Mouse (Mus musculus) layer of hippocampus, adult 8-10 months (tissue): Measurements from ENCODE around the gene Nxpe4. TPM values are rescaled to one million over a fixed set of nuclear protein-coding genes. Genes with fewer than 3 reads are reported as not detected.
A peak's percentile ranks its signal among the peaks of the same experiment; 100 is the strongest.
"Not testable (repeated sequence)": the region's sequence is repeated elsewhere in the genome, so short reads cannot be mapped to it uniquely, and the experiment has no call there.

Experiments used
- DNase-seq, 2 experiments: peaks; one replicate each; pipeline ENCODE4 v3.0.0; 2022; ENCODE audit warnings: low spot score in 2 of 2
- total RNA-seq, 4 experiments: library from RNA; stranded (reverse); gene quantifications; 2 replicates each; pipeline ENCODE4 v1.2.4; 2022

Nxpe4 gene
- 10 to 100 TPM in 2 of 4 experiments, 1 to 10 TPM in 2; 7.3 to 11.4 (median 9.7) TPM for total RNA-seq

GRCm38 (mm10) chr9:48161505-48162192 is at the start of gene Nxpe4:
Gene Nxpe4, plus strand, starts transcription at chr9:48162023.
- peak; percentile 88 to 89 for DNase-seq

DNA sequence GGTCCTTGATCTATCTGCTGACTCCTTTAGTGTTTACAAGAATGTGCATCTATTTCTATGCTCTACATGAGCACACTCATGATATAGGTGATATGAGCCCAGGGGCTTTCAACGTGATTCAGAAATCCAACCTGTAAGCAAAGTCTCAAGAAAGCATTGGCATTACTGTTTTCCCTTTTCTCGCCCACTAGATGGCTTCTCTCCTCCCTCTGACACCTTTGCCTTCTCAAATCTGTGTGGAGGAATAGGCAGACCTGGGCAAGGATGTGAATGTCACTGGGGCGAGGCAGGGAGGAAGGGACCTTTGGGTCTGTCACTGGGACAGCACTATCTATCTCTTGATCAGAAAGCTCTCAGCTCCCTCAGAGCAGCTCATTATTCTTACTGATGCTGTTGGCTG is 35.0 kb upstream of the Nxpe4 start:
- no peak for DNase-seq

- no peak for DNase-seq
Observed at GRCm38 (mm10) chr9:48137507-48137906, 24.3 kb upstream of the Nxpe4 start.

- no peak for DNase-seq
Observed at GRCm38 (mm10) chr9:48140485-48141411, 21.1 kb upstream of the Nxpe4 start.

- no peak for DNase-seq
Observed at GRCm38 (mm10) chr9:48142646-48143045, 19.2 kb upstream of the Nxpe4 start.

DNA sequence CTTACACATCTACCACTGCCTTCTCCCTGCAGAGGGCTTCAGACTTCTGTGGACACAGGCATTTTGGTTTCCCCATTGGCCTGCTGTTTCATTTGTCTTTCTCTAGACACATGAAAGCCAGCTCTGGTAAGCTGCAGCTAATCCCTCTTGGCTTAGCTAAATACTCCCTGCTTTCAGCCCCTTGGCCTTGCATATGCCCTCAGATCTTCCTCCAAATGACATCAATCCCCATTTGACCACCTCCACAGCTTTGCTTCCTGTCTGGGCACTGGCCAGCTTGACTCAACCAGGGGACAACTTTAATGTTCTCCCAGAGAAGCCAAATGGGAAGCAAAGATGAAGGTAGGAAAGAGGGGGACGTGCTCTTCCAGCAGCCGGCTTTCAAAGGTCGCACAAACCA is 15.1 kb upstream of the Nxpe4 start:
- DNase-seq = no peak

- DNase-seq = not testable (repeated sequence)
Observed at GRCm38 (mm10) chr9:48166531-48166930, 4.7 kb downstream of the Nxpe4 start.

DNA sequence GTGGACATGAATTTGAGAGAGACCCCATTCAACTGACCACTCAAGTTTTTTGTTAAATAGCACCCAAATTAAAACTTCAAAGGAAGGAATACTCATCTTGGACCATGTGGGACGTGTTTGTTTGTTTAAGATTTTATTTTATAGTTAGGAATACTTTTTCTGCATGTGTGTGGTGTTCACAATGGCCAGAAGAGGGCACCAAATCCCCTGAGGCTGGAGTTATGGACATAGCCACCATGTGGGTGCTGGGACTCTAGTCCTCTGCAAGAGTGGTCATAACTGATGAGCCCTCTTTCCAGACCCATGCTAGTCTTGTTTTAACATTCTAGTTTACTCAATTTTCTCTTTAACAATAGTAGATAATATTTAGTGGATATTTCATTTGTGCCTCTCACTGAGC is 14.9 kb downstream of the Nxpe4 start:
- DNase-seq = no peak

DNA sequence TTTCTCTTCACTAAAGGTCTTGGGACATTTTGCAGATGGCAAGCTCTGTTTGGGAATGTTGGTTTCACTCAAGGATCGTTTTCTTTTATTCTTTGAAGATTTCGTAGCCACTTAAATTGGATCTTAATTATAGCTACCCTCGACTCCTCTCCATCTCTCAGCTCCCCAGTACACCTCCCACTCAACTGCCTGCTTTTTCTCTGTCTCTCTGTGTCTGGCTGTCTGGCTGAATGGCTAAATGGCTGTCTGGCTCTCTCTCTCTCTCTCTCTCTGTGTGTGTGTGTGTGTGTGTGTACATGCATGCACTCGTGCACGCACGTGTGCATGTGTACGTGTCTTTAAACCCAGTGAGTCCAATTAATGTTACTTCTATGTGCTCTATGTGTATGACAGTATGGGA is 19.5 kb downstream of the Nxpe4 start:
- DNase-seq = no peak

DNA sequence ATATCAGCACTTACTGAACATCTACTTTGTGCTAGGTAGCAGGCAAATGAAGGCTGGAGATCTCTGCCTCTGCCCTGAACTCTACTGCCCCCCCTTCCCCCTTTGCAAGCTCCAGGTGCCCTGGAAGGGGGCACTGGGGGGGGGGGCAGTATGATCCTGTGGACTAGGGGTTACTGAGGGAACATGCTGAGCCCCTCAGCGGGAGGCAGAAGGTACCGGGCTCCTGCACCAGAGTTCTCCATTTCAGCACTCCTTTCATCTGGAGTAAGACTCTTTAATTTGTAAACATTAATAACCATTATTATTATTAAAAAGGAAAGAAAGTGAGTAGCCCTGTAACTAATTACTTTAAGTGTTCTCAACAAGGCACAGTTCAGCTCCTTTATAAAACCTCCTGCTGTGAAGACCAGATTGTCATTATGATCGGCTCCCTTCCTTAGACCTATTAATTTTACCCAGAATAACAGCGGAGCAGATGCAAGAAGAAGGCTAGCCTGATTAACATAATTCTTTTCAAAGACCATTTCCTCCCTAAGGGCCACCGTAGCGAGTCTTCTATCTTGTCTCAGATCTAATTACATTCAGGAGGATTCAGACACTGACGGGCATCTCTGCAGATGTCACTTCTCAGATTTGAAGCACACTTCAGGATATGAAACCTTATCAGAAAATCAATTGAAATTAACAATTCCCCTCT is 21.0 kb downstream of the Nxpe4 start:
- DNase-seq = no peak

- peak; percentile 31 to 35 for DNase-seq
Observed at GRCm38 (mm10) chr9:48184319-48184718, 22.5 kb downstream of the Nxpe4 start.

DNA sequence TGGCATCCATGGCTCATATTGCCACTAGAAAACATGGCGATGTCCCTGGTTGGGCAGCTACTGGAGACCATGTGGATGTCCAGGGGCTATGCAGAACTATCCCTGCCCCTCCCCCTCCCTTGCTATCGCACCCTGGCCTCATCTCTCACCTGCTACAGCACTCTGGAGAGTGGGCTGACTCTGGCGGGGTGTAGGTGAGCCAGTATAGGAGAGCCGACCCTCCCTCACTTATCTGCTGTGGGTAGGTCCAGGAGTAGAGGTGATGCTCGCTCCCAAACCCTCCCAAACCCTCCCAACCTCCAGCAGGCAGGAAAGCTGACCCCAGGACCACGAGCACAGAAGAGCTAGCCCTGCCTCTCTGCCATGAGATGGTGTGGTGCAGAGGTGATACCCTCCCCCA is 27.0 kb downstream of the Nxpe4 start:
- DNase-seq = no peak

DNA sequence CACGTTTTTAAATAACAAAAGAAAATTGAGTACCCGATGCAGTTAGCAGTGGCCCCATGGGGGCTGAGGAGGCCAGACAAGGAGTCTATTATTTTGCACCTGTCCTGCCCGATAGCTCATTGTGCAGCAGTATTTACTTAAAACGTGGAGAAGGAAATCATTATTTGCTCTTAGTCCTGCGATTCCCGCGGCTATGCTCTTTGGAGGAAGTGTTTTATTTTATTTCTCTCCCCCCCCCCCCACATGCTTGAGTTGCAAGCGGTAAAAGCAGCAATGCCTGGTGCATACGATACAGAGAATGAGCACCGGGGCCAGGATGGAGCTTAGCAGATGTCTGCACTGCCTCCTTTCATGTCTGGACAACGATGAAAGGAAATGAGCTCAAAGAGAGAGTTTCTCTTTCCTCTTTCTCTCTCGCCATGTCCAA is 35.6 kb downstream of the Nxpe4 start:
- no peak for DNase-seq

DNA sequence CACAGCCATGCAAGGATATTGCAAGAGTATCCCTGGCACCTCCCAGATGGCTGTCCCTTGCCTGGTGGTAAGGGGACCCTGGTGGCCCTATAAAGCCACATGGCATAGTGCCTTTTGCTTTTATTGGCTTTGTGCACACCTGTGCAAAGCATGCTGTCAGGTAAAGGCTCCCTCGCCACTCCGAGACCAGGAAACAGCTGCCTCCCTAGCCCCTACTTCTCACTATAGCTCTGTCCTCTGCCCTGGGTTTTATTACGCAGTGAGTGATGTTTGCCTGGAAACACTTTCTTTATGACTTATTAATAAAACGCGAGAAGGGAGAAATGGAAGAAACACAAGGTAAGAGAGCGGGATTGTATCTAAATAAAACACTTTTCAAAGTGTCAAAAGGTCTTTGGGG is 49.1 kb downstream of the Nxpe4 start:
- no peak for DNase-seq

DNA sequence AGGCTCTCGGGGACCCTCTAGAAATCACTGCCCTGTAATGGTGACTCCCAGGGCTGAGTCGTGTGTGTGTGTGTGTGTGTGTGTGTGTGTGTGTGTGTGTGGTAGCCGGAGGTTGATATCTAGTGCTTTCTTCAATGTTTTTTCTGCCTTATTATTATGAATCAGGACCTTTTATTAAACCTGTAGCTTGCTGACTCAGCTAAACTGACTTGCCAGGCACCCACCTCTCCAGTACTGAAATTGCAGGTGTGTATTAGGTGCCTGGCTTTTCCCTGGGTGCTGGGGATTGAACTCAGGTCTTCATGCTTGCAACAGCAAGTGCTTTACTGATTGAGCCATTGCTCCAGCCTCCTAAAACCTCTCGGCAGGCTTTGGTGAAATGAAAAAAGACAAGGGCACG is 50.1 kb downstream of the Nxpe4 start:
- no peak for DNase-seq

- DNase-seq = no peak
Observed at GRCm38 (mm10) chr9:48214751-48215150, 52.9 kb downstream of the Nxpe4 start.

GRCm38 (mm10) chr9:48216091-48217001 is 54.5 kb downstream of the Nxpe4 start:
- peak; percentile 40 to 52 for DNase-seq

DNA sequence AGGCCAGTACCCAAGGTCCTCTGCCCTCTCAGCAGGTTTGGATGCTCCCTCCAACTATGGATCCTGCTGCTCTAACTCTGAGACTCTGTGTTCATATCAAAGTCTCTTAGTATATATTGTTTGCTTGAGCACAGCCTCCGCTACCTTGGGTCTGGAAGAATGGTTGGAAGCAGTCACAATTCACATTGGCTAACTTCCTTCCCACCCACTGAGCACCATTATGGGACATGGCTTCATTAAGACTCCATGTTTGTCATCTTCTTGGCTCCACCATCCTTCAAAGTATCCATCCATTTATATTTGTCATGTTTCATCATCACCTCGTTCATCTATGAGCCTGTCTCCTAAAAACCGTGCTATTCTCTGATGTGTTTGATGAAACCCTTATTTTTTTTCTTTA is 68.9 kb downstream of the Nxpe4 start:
- no peak for DNase-seq

DNA sequence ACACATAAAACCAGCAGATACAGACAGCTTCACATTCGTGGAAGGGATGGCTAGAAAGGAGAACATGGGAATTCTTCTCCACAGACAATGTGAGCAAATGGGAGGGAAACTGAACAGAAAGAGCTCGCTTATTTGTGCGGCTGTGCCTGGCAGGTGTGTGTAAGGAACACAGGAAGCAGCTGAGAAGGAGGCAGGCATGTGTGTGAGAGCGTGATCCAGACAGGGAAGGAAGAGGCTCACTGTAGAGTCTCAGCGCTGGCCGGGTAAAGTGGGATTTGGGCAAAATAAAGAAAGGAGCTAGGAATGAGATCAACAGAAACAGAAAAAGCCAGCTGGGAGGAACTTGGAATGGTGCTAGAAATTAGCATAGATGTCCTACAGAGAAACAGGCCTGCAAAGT is 74.6 kb downstream of the Nxpe4 start:
- DNase-seq = no peak

DNA sequence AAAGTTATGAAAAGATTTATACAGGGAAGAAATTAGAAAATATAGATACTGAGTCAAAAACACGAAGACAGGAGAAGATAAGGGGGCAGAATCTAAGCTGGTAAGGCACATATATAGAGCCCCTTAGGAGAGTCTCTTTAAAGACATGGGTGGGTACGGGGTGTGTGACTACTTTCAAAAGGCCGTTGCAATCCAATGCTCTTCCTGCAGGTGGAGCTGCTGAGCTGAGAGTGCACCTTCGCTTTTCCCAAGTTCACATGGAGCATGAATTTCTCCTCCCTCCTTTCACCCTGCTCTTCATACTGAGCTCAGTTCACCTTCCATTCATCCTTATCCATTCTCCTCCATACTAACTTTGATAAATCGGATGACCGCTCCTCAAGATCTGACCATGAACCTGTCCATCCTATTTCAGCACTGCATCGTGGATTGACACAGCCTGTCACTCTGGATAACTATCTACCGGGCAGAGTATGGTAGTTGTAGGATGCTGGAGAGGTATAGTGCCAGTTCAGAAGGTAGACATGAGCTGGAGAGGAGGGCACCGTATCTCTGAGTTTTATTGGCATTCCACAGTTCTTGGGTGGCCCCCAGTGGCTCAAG is 76.4 kb downstream of the Nxpe4 start:
- peak in 1 of 2 experiments; percentile 38 for DNase-seq
